Mouse (Mus musculus) forebrain, embryonic 16.5 days (tissue): ENCODE measurements around the gene Bcat1. TPM values are rescaled to one million over a fixed set of nuclear protein-coding genes. Genes with fewer than 3 reads are reported as not detected.

Experiments
- ATAC-seq: fragments of 200-750 bp; cut with Nextera tagmentation; 2 replicates; pipeline ENCODE4 v1.8.0; 2017; ENCODE audit warnings: mild to moderate bottlenecking, moderate library complexity
- H3K27ac ChIP-seq: fragments of 300-500 bp; sonication (generic); 2 replicates; pipeline ENCODE4 v1.5.1; 2014; ENCODE audit warnings: low read length, control low read depth
- H3K27me3 ChIP-seq: fragments of 300-500 bp; sonication (generic); replicated peaks from 2 replicates; pipeline ENCODE4 v1.6.1; 2014; ENCODE audit warnings: low read length; ENCODE audit not compliant: control insufficient read depth, insufficient read depth
- H3K36me3 ChIP-seq: fragments of 300-500 bp; sonication (generic); 2 replicates; pipeline ENCODE4 v1.6.1; 2014; ENCODE audit not compliant: control insufficient read depth, insufficient read depth
- H3K4me1 ChIP-seq: fragments of 300-500 bp; sonication (generic); replicated peaks from 2 replicates; pipeline ENCODE4 v1.6.1; 2014; ENCODE audit warnings: low read length; ENCODE audit not compliant: control insufficient read depth, insufficient read depth
- H3K4me2 ChIP-seq: fragments of 300-500 bp; sonication (generic); 2 replicates; pipeline ENCODE4 v1.6.1; 2014; ENCODE audit warnings: mild to moderate bottlenecking, low read length, control low read depth
- H3K4me3 ChIP-seq: fragments of 300-500 bp; sonication (generic); replicated peaks from 2 replicates; pipeline ENCODE4 v1.5.1; 2014; ENCODE audit warnings: mild to moderate bottlenecking, low read length, control low read depth
- H3K9ac ChIP-seq: fragments of 300-500 bp; sonication (generic); replicated peaks from 2 replicates; pipeline ENCODE4 v1.6.1; 2014; ENCODE audit warnings: low read depth, low read length, control low read depth
- H3K9me3 ChIP-seq: fragments of 300-500 bp; sonication (generic); 2 replicates; pipeline ENCODE4 v1.6.1; 2016; ENCODE audit warnings: low read length; ENCODE audit not compliant: control insufficient read depth
- WGBS: fragments of 180-500 bp; shearing (Covaris S2); extraction: QIAGEN DNeasy Blood & Tissue Kit; methylation state at CpG from one replicate; pipeline ENCODE4 v1.1.7; 2014; 5-methylcytosine and 5-hydroxymethylcytosine counted together
- polyA plus RNA-seq: library from polyadenylated mRNA; unstranded; fragments of >200 nt; fragmentation: Nextera tagmentation; extraction: Ambion mirVana; gene quantifications from 2 replicates; pipeline ENCODE4 v1.2.1, GENCODE M21; 2015

The Bcat1 gene
- polyA plus RNA-seq, 1 experiment from 2014 or later, result 110 TPM

DNA sequence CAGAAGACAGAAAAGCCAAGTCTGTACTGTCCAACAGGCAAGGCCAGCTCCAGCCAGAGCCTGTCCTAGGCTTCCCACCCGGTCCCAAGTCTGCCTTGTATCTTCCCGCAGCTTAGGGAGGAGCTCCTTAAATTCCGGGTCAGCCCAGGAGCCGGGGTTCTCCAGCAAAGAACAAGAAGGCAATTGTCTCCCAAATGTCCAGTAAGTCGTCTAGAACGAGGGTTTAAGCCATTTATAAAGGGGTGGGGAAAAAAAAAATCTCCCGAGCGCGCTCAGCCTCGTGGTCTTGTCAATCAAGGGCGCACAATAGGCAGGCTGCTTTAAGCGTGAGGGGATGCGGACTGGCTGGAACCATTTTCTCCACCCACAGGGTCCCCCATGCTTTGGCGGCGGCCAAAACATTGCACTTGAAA, 28.5 kb downstream of the Bcat1 start:
- H3K9ac ChIP-seq, result peak overlapping the region; percentile 69
- no peaks in the 10 kb centered on the region for H3K36me3 ChIP-seq
- H3K4me1 ChIP-seq, result peaks cover 36% of the 10 kb centered on the region
- peak overlapping the region; percentile 94 for H3K4me2 ChIP-seq
- H3K9me3 ChIP-seq, result no peaks in the 10 kb centered on the region
- ATAC-seq, result peak; percentile 80
- peak overlapping the region; percentile 63 for H3K4me3 ChIP-seq
- under 1% methylated on average over 15 of the region's 15 CpGs for WGBS
- H3K27me3 ChIP-seq, result no peaks in the 10 kb centered on the region
- H3K27ac ChIP-seq, result peak overlapping the region; percentile 85

DNA sequence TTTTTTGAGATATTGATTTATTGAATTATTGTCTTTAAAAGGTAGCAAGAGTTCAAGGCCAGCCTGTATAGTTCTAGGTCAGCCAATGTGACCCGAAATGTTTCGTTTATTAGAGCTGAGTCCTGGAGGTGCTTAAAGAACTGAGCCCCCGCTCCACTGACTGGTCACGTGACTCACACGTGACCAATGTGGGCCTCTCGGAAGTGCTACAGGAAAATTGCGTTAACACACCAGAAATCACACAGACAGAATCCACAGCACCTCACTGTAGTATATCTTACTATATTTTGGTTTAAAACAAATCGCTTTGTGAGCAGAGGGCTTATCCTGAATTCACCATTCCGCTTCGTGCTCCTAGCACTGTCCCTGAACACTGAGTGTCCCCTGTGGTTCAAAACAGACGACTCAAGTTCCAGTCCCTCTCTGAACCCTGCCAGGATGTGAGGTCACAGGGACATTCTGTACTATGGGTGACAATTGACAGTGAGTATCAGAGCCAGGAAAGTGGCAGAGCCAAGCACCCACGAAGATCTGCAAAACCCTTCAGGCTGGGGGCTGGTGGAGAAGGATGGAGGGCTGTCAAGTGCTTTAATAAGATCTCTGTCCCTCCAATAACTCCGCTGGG, 29.6 kb downstream of the Bcat1 start:
- peak overlapping the region; percentile 85; the same call in 1 of the 2 replicates for H3K27ac ChIP-seq
- ATAC-seq, result peak; percentile 8; the same call in 1 of the 2 replicates
- H3K4me1 ChIP-seq, result peaks cover 40% of the 10 kb centered on the region
- no peaks in the 10 kb centered on the region for H3K36me3 ChIP-seq
- peak overlapping the region; percentile 69 for H3K9ac ChIP-seq
- H3K9me3 ChIP-seq, result no peaks in the 10 kb centered on the region
- H3K4me3 ChIP-seq, result peak overlapping the region; percentile 63
- WGBS, result 39% methylated on average over 13 of the region's 13 CpGs
- H3K4me2 ChIP-seq, result peak overlapping the region; percentile 94
- no peaks in the 10 kb centered on the region for H3K27me3 ChIP-seq

- Histone ChIP-seq H3K27me3 (no peaks in the 10 kb centered on the region), H3K9ac (peak overlapping the region; percentile 45), H3K9me3 (no peaks in the 10 kb centered on the region), H3K4me1 (peaks cover 49% of the 10 kb centered on the region), H3K27ac (peak overlapping the region; percentile 43; the same call in 1 of the 2 replicates), H3K36me3 (no peaks in the 10 kb centered on the region), H3K4me2 (peak overlapping the region; percentile 94), H3K4me3 (peak overlapping the region; percentile 35)
- 31% methylated on average over 20 of the region's 20 CpGs for WGBS
- ATAC-seq, result peak; percentile 30
These were observed 30.9 kb downstream of the Bcat1 start for GRCm38 (mm10) chr6:145044916-145045574.

- ATAC-seq, result 0 out of 2 replicates have a peak, but pooled peaks have one; percentile 18
These were observed 35.3 kb downstream of the Bcat1 start for GRCm38 (mm10) chr6:145040732-145041131.

GRCm38 (mm10) chr6:145037626-145038025, 38.4 kb downstream of the Bcat1 start:
- no peaks in the 10 kb centered on the region for H3K27me3 ChIP-seq
- H3K4me2 ChIP-seq, result no peak overlapping the region
- no peak overlapping the region for H3K9ac ChIP-seq
- ATAC-seq, result no peak
- H3K27ac ChIP-seq, result no peak overlapping the region
- H3K4me1 ChIP-seq, result peaks cover 14% of the 10 kb centered on the region
- peaks cover 7% of the 10 kb centered on the region for H3K36me3 ChIP-seq
- H3K9me3 ChIP-seq, result no peaks in the 10 kb centered on the region
- no peak overlapping the region for H3K4me3 ChIP-seq
- WGBS, result 69% methylated on average over 1 of the region's 1 CpGs

More at GRCm38 (mm10) chr6:145040732-145041131, 35.3 kb downstream of the Bcat1 start:
- Histone ChIP-seq H3K9ac (no peak overlapping the region), H3K4me2 (peak overlapping the region; percentile 9; the same call in 1 of the 2 replicates), H3K27me3 (no peaks in the 10 kb centered on the region), H3K27ac (no peak overlapping the region; the same call in 1 of the 2 replicates), H3K9me3 (no peaks in the 10 kb centered on the region), H3K36me3 (no peaks in the 10 kb centered on the region), H3K4me3 (no peak overlapping the region), H3K4me1 (peaks cover 35% of the 10 kb centered on the region)
- 37% methylated on average over 7 of the region's 7 CpGs for WGBS

DNA sequence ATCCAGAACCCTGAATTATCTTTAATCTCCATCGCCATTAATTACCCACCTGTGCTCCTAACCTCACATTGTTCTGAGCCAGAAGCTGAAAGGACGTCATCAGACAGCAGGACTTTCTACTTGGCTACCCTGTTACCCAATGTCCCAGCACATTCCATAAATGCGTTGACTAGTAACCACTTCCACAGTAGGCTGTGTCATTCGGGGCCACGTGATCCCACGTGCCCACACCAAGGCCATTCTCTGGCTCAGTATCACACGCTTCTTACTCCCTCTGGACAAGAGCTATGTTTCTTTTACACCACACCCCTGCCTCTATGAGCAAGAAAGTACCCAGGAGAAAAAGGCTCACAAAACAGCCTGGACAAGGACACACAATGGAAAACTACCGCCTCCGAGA, 40.6 kb downstream of the Bcat1 start:
- H3K4me3 ChIP-seq, result no peak overlapping the region
- ATAC-seq, result no peak
- WGBS, result 93% methylated on average over 9 of the region's 9 CpGs
- no peaks in the 10 kb centered on the region for H3K27me3 ChIP-seq
- no peak overlapping the region for H3K9ac ChIP-seq
- no peaks in the 10 kb centered on the region for H3K9me3 ChIP-seq
- H3K27ac ChIP-seq, result no peak overlapping the region
- H3K4me1 ChIP-seq, result no peaks in the 10 kb centered on the region
- H3K36me3 ChIP-seq, result peaks cover 22% of the 10 kb centered on the region
- no peak overlapping the region for H3K4me2 ChIP-seq

GRCm38 (mm10) chr6:145030587-145030986, 45.4 kb downstream of the Bcat1 start:
- H3K36me3 ChIP-seq, result peaks cover 30% of the 10 kb centered on the region
- H3K27ac ChIP-seq, result no peak overlapping the region
- WGBS, result 92% methylated on average over 9 of the region's 9 CpGs
- no peaks in the 10 kb centered on the region for H3K9me3 ChIP-seq
- no peaks in the 10 kb centered on the region for H3K4me1 ChIP-seq
- H3K9ac ChIP-seq, result no peak overlapping the region
- no peak for ATAC-seq
- no peak overlapping the region for H3K4me3 ChIP-seq
- no peaks in the 10 kb centered on the region for H3K27me3 ChIP-seq
- no peak overlapping the region for H3K4me2 ChIP-seq

- H3K4me2 ChIP-seq, result no peak overlapping the region
- H3K9me3 ChIP-seq, result no peaks in the 10 kb centered on the region; the same call in 1 of the 2 replicates
- no peaks in the 10 kb centered on the region for H3K27me3 ChIP-seq
- H3K4me1 ChIP-seq, result no peaks in the 10 kb centered on the region
- no peak overlapping the region for H3K9ac ChIP-seq
- no peak for ATAC-seq
- WGBS, result 25% methylated on average over 8 of the region's 8 CpGs
- no peak overlapping the region for H3K4me3 ChIP-seq
- no peak overlapping the region for H3K27ac ChIP-seq
- peaks cover 33% of the 10 kb centered on the region for H3K36me3 ChIP-seq
These were observed 52.0 kb downstream of the Bcat1 start for GRCm38 (mm10) chr6:145023990-145024389.

GRCm38 (mm10) chr6:145022966-145023725, 52.8 kb downstream of the Bcat1 start:
- no peaks in the 10 kb centered on the region for H3K4me1 ChIP-seq
- no peak overlapping the region for H3K27ac ChIP-seq
- no peak for ATAC-seq
- H3K36me3 ChIP-seq, result peaks cover 33% of the 10 kb centered on the region
- H3K27me3 ChIP-seq, result no peaks in the 10 kb centered on the region
- H3K9ac ChIP-seq, result no peak overlapping the region
- no peak overlapping the region for H3K4me2 ChIP-seq
- H3K9me3 ChIP-seq, result no peaks in the 10 kb centered on the region; the same call in 1 of the 2 replicates
- 79% methylated on average over 14 of the region's 14 CpGs for WGBS
- no peak overlapping the region for H3K4me3 ChIP-seq
